Mouse (Mus musculus) skeletal muscle tissue, adult 2 months (tissue): ENCODE data around the gene Zfp595.
"Not testable (repeated sequence)": the region's sequence is repeated elsewhere in the genome, so short reads cannot be mapped to it uniquely, and the experiment has no call there.

ENCODE experiments used
- DNase-seq: peaks from one replicate; pipeline ENCODE4 v3.0.0-alpha.2; 2012; ENCODE audit warnings: low read depth, low spot score

Gene Zfp595

GRCm38 (mm10) chr13:67332019-67332724, at the start of gene Zfp595:
TSS of gene Zfp595 (minus strand) at chr13:67332570.
- peak; percentile 81 for DNase-seq

GRCm38 (mm10) chr13:67376255-67376654, 43.9 kb upstream of the Zfp595 start:
- not testable (repeated sequence) for DNase-seq

GRCm38 (mm10) chr13:67375050-67375911, 42.9 kb upstream of the Zfp595 start, which contains the start of the genes Gm28041 and Zfp456:
TSS of gene Gm28041 (minus strand) at chr13:67375733.
TSS of gene Zfp456 (minus strand) at chr13:67375810.
- peak; percentile 31 for DNase-seq

DNA sequence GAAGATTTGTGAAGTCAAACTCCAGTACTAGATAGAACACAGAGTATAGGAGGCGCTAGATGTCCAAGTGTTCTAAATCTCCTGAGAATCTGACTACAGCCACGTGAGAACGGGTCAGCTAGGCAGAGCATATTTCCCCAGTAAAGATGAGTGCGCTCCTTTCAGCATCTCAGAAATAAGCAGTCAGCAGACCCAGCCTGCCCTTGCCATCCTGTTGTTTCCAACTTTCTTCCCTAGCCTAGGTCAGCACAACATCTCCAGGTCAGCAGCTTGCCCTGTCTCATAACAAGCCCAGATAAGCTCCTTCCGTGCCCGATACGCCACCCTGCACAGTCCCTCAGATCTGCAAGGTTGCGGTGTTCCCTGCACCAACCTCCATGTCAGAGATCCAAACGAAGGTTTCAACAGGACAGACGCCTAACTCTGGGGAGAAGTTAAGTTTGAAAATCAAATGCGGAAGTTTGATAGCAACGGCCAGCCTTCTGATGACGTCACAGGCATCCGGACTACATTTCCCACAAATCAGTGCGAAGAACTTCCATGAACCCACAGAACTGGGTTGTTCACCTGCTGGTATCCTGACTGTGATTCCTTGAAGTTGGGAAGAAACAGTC, 27.9 kb upstream of the Zfp595 start, which contains the start of the genes Gm28044 and Zfp953:
Gm28044 (minus strand) TSS at position 406 of the 614 bp plus-strand sequence.
Zfp953 (minus strand) TSS at position 475 of the 614 bp plus-strand sequence.
- DNase-seq: peak; percentile 76

GRCm38 (mm10) chr13:67351854-67352253, 19.5 kb upstream of the Zfp595 start:
- no peak for DNase-seq

DNA sequence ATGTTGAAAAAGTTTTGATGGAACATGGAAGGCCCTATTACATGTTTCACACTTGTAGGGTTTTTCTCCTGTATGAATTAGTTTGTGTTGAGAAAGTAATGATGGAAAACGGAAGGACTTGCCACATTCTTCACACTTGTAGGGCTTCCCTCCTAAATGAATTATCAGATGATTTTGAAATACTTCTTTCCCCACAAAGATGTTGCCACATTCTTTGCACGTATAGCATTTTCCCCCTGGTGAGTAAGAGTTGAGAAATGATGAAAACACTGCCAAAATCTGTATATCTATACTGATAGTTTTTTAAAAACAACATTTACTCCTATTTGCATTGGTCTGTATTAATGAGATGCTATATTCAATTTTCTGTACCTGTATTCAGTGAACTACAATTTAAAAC, 11.1 kb upstream of the Zfp595 start:
- no peak for DNase-seq

GRCm38 (mm10) chr13:67332877-67333276, 507 bp upstream of the Zfp595 start:
- no peak for DNase-seq

DNA sequence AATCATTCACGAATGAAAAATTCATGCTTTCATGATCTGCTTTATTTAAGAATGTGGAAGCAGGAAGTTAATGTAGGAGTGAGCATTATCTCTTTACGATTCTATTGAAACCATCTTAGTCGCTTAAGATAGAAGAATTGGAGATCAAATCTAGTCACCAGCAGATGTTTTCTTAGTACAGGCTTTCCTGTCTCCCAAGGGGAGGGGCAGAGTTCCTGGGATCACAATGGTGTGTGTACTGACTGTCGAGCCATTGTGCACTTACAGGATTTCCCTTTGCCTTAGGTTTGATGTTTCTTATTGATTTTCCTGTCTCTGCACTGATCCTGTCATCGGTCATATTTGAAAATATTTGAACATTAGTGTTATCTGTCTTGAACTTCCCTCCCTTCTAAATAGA, 25.7 kb downstream of the Zfp595 start:
- no peak for DNase-seq

DNA sequence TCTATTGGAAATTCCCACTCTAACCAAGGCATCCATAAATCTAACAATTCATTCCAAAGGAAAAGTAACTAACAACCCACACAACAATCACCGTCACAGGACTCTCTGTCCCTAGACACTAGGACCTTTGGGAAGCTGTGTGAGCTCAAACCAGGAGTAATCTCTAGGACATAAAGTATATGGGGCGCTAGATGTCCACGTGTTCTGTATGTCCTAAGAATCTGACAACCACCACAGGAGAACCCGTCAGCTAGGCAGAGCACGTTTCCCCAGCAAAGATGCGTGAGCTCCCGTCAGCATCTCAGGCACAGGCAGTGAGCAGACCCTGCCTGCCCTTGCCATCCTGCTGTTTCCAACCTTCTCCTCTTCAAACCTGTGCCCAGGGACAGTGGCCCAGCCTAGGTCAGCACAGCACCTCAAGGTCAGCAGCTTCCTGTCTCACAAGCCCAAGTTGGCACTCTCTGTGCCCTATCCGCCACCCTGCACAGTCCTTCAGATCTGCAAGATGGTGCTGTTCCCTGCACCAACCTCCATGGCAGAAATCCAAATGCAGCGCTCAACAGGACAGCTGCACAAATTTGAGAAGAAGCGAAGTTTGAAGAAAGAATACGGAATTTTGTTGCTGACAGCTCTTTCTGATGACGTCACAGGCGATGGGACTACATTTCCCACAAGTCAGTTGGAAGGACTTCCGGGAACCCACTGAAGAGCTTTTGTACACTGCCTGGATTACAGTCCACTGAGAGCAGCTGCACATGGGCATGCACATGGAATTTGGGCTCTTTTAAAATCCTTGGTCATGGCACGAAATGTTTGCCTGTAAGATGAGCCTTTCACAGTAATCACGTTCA, 26.3 kb downstream of the Zfp595 start, which contains the start of gene Zfp457:
Zfp457 (minus strand) TSS at position 664 of the 851 bp plus-strand sequence.
- peak; percentile 89 for DNase-seq

DNA sequence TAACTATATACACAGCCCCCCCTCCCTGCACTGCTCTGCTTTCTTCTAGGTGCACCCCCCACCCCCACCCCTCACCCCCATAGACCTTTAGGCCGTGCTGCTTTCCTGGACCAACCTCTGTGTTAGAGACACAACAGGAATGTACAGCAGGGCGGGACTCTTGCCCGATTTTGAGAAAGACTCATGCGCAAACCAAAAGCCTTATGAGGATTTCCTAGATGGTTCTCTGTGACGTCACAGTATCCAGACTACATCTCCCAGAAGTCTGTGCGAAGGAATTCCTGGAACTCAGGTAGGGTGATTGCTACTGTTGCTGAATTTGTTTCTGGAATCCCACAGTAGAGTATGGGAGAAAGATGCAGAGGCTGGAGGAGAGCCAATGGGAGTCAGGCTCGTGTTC, 54.1 kb downstream of the Zfp595 start, which contains the start of gene Zfp458:
Zfp458 (minus strand) TSS at position 153 of the 400 bp plus-strand sequence.
- no peak for DNase-seq

DNA sequence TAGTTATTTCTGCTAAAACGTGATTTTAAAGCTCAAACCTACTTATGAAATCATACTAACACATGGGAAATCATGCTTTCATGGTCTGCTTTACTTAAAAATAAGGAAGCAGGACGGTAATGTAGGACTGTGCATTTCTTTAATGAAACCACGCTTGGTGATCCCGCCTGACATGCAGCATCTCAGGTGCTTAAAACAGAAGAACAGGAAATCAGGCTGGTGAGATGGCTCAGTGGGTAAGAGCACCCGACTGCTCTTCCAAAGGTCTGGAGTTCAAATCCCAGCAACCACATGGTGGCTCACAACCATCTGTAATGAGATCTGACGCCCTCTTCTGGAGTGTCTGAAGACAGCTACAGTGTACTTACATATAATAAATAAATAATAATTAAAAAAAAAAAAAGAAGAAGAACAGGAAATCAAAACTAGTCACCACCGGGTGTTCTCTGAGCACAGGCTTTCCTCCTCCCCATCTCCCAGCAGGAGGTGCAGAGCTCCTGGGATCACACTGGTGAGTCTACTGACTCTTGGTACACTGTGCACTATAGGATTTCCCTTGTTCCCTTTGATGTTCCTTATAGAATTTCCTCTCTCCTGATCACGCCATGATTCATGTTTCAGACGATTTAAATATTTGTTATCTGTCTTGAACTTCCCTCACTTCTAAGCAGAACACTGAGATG, 62.8 kb downstream of the Zfp595 start:
- not testable (repeated sequence) for DNase-seq

- DNase-seq: peak; percentile 67
Observed at GRCm38 (mm10) chr13:67268568-67269369, 63.6 kb downstream of the Zfp595 start.
